Mouse (Mus musculus) bone marrow, adult 2 months (tissue): ENCODE measurements around the gene Endod1.

Source experiments
- CTCF ChIP-seq: fragments of 200-500 bp; IDR thresholded peaks from 2 replicates; pipeline ENCODE4 v1.5.1; 2011; ENCODE audit warnings: low read length, control low read depth; ENCODE audit not compliant: control insufficient read depth, insufficient read depth
- POLR2A ChIP-seq: fragments of 200-500 bp; IDR thresholded peaks from 2 replicates; pipeline ENCODE4 v1.6.1; 2011; ENCODE audit warnings: low read depth, mild to moderate bottlenecking, control low read depth, low read length, borderline replicate concordance; ENCODE audit not compliant: control insufficient read depth

DNA sequence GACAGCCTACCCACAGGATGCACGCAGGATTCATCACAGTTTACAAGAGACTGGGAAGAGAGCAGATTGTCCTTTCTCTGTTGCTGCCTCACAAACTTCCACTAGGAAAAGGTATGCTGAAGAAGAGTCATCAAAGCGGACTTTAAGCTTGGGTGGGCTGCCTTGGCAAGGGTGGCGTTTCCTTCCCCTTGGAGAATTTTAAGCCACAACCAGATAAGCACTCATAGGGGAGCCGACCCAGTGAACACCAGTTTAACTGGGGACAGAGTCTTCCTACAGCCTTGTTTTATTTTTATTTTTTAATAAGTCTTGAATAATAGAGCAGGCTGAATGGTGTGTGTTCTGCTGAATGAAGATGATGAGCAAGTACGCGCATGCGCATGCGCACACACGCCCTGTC lies 16.6 kb downstream of the Endod1 start:
- TF ChIP-seq CTCF (no peak), POLR2A (no peak)
